Mouse (Mus musculus) erythroblast, embryonic 14.5 days (primary cell): Measurements from ENCODE around the gene Ncs1.

Source experiments
- GATA1 ChIP-seq: IDR thresholded peaks from 2 replicates; pipeline ENCODE4 v1.6.1; 2012; ENCODE audit warnings: low read length, inconsistent platforms, mixed read lengths
- TAL1 ChIP-seq: IDR thresholded peaks from 3 replicates; pipeline ENCODE4 v1.6.1; 2012; ENCODE audit warnings: low read length, inconsistent platforms, mixed read lengths

DNA sequence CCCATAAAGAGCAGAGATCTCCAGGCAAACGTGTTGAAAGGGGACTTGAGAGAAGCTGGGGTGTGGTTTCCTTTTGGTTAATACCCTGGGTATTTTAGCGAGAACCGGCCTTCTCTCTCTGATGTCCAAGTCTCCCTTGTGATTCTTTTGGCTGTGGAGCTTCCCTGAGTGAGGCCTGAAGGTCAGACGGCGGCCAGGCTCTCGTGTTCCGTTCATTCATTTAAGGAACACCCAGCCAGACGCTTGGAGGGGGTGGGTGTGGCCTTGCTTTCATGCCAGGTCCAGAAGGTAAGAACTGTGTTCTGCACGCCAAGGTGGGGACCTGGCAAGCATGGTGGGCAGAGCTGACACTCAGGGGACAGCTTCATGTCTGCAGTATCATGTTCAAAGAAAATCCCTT is 58.6 kb downstream of the Ncs1 start:
- no peak for TF ChIP-seq GATA1
- TF ChIP-seq TAL1 = no peak
